Mouse (Mus musculus) kidney, postnatal 36 days (tissue): ENCODE data around the gene Nup153.
A peak's percentile ranks its signal among the peaks of the same experiment; 100 is the strongest.

Source experiments
- DNase-seq, 2 experiments: peaks; one replicate each; pipeline ENCODE4 v3.0.0; 2021 to 2022; ENCODE audit warnings: mixed read lengths in 2 of 2

The Nup153 gene

GRCm38 (mm10) chr13:46669048-46669619 lies 58.6 kb downstream of the Nup153 start, which contains the start of gene Fam8a1:
Fam8a1 (plus strand) TSS chr13:46669522.
- peak; percentile 88 to 93 for DNase-seq

- peak in 1 of 2 experiments; percentile 18 for DNase-seq
These were observed 64.2 kb downstream of the Nup153 start for GRCm38 (mm10) chr13:46663461-46663964.

GRCm38 (mm10) chr13:46659211-46659610 lies 68.5 kb downstream of the Nup153 start:
- no peak for DNase-seq

GRCm38 (mm10) chr13:46654566-46654965 lies 73.2 kb downstream of the Nup153 start:
- DNase-seq = no peak

- DNase-seq = no peak
These were observed 74.1 kb downstream of the Nup153 start for GRCm38 (mm10) chr13:46653671-46654070.

GRCm38 (mm10) chr13:46652671-46653070 lies 75.1 kb downstream of the Nup153 start:
- no peak for DNase-seq

- no peak for DNase-seq
These were observed 75.9 kb downstream of the Nup153 start for GRCm38 (mm10) chr13:46651853-46652252.

- no peak for DNase-seq
These were observed 82.3 kb downstream of the Nup153 start for GRCm38 (mm10) chr13:46645476-46645875.

GRCm38 (mm10) chr13:46644175-46644574 lies 83.6 kb downstream of the Nup153 start:
- no peak for DNase-seq

- peak in 1 of 2 experiments; percentile 14 for DNase-seq
These were observed 85.4 kb downstream of the Nup153 start for GRCm38 (mm10) chr13:46642318-46642717.

- no peak for DNase-seq
These were observed 86.9 kb downstream of the Nup153 start for GRCm38 (mm10) chr13:46640608-46641468.

- no peak for DNase-seq
These were observed 93.6 kb downstream of the Nup153 start for GRCm38 (mm10) chr13:46634133-46634488.

- no peak for DNase-seq
These were observed 94.2 kb downstream of the Nup153 start for GRCm38 (mm10) chr13:46633320-46634132.

- no peak for DNase-seq
These were observed 94.9 kb downstream of the Nup153 start for GRCm38 (mm10) chr13:46632796-46633195.
